Mouse (Mus musculus) layer of hippocampus, adult 18-20 months (tissue): ENCODE measurements at regions not wholly inside any gene's neighbourhood (a gene's known extent, or its start where the extent isn't known, plus 50 kb on each side); places are given as distances from the start of the nearest gene placed in this dataset.

Experiments
- DNase-seq, 2 experiments: peaks; one replicate each; pipeline ENCODE4 v3.0.0; 2022; ENCODE audit warnings: low spot score in 2 of 2

GRCm38 (mm10) chr6:43775525-43775924 lies 109.4 kb upstream of the Tpk1 start:
- DNase-seq, result no peak

- no peak for DNase-seq
Measured at GRCm38 (mm10) chr6:43774490-43774889, 108.4 kb upstream of the Tpk1 start.

GRCm38 (mm10) chr6:43773561-43773960 lies 107.5 kb upstream of the Tpk1 start:
- DNase-seq, result no peak

GRCm38 (mm10) chr6:43765958-43766357 lies 99.9 kb upstream of the Tpk1 start:
- peak in 1 of 2 experiments; percentile 4 for DNase-seq
